Mouse (Mus musculus) adipocyte (in vitro differentiated cells): ENCODE measurements at regions not wholly inside any gene's neighbourhood (a gene's known extent, or its start where the extent isn't known, plus 50 kb on each side); places are given as distances from the start of the nearest gene placed in this dataset.
"Not testable (repeated sequence)": the region's sequence is repeated elsewhere in the genome, so short reads cannot be mapped to it uniquely, and the experiment has no call there.

Experiments used
- DNase-seq: peaks from one replicate; pipeline ENCODE4 v3.0.0-alpha.2; 2016; ENCODE audit warnings: low spot score

DNA sequence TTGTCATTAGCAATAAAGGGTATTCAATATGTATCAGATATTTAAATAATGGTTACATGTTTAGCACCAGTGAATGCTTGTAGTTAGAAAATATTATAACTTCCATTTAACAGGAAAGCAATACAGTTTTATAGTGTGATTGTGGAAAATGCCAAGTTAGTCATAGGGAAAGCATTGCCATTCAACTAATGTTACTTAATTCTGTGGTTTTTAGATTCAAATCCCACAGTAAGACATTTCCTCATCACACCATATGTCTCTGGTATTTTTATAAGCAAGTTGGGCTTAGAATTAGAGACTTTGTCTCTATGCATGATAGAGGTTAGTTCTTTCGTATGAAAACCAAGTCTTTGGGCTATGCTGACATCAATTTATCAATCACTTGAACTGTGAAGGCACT, 133.0 kb downstream of the Prr30 start:
- DNase-seq = no peak

DNA sequence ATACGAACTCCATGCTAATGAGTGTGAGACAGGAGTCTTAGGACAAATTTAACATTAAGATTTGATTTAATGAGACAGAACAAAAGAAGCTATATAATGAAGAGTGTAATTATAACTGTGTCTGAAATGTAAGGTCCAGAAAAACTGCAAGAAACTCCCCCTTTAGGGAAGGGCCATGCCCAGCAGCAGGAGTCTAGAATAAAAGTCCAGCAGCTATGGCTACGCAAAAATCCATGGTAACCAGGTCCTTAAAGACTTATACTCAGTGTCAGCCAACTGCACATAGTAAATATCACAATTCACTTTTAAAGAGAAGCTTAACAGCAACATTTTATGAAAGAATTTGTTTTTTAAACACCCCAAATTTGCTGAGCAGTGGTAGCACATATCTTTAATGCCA, 143.3 kb downstream of the Prr30 start:
- no peak for DNase-seq

- DNase-seq = peak; percentile 27
Observed at GRCm38 (mm10) chr14:101055915-101056314, 144.2 kb downstream of the Prr30 start.

- DNase-seq = no peak
Observed at GRCm38 (mm10) chr14:101054786-101055185, 145.3 kb downstream of the Prr30 start.

- no peak for DNase-seq
Observed at GRCm38 (mm10) chr14:101052760-101053159, 147.4 kb downstream of the Prr30 start.

DNA sequence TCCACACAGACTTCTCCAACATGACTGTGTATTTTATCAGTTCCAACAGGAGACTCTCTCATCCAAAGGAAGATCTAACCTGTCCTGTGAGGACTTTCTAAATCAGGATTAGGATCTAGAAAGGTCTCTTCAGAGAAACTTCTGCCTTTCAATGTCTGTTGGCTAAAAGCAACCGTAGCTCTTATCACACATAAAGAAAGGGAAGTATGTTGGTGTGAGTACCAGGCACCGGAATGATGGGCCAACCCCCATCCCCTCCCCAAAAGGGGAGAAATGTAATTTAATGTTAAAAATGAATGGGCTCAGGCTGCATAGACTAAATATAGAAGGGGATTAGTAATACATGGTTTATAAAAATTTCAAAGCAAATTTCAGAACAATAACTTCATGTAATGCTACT, 149.9 kb downstream of the Prr30 start:
- no peak for DNase-seq

DNA sequence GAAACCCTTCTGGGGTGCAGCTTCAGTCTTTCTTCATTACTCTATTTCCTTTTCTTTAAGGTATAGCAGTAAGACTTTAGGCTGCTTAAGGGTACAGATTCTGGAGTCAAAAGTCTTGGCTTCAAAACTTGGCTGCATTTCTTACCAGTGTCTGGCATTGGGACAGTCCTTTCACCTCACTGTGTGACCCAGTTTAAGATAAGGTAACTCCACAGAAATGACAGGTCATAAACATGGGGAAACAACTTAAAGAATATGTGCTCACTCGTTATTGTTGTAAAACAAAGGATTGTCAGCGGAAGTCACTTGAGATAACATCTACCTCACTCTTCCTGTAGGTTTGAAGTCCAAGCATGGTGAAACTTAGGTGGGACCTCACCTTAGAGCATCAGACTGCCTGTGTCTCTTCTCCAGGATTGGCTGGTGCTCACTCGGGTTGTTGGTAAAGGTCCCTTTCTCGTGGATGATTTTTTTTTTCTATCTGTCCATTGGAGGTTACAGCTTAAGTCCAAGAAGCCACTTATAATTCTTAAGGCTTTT, 150.4 kb downstream of the Prr30 start:
- DNase-seq = no peak

DNA sequence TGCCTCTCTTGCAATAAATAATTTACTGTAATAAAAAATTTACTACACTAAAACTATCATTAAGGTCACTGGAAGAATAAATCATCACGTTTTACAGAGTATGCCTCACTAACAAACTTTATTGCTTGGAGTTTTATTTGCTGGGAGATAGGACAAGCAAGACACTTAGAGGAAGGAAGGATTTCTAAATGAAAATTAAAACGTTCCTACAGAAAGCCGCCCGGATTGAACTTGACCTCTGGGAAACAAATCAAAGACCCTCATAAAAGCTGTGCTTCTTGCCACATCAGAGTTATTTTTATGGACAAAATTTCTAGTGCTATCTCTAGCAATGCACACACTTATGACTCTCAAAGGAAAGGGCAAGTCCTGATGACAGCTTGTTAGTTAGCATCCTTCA, 156.6 kb downstream of the Prr30 start:
- no peak for DNase-seq

GRCm38 (mm10) chr14:101001070-101001469, 199.1 kb downstream of the Prr30 start:
- no peak for DNase-seq

GRCm38 (mm10) chr14:100980754-100981153, 219.4 kb downstream of the Prr30 start:
- DNase-seq = no peak

DNA sequence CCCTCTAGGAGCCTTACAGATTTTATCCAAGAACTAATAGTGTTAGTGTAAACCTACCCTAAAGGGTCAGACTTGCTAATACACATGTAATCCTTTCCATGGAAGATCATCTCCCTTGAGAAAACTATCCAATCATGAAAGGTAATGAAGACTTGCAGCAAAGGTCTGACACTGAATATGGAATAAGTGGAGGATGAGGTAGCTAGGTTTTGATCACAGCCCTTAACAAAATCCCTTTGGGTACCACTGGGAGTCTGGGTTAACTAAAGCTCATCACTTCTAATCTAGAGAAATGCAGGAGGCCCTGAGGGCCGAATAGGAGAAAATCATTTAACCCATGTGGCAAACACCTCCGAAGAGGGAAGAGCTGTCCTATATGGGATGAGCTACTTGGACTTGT, 221.6 kb downstream of the Prr30 start:
- DNase-seq = no peak

DNA sequence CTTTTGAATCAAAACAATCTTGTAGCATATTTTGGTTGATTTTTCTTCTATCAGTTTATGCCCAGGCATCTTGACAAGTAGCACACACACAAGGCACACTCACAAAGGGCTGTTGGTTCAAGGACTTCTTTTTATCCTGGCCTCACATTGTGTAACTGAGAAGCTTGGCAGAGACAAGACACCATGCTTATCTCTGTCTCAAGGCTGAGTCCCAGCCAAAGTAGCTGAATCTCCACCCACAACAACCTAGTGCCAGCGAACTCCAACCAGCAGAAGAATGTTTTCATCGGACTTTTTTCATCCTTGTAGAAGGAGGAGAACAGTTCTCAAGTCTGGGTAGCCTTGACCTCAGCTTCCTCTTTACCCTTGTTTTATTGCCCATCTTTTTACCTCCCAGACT, 229.2 kb downstream of the Prr30 start:
- peak; percentile 28 for DNase-seq

GRCm38 (mm10) chr14:100960198-100960597, 239.9 kb downstream of the Prr30 start:
- DNase-seq = no peak

- DNase-seq = no peak
Observed at GRCm38 (mm10) chr14:100955806-100956436, 244.2 kb downstream of the Prr30 start.

- DNase-seq = no peak
Observed at GRCm38 (mm10) chr14:100950681-100951119, 249.4 kb downstream of the Prr30 start.

DNA sequence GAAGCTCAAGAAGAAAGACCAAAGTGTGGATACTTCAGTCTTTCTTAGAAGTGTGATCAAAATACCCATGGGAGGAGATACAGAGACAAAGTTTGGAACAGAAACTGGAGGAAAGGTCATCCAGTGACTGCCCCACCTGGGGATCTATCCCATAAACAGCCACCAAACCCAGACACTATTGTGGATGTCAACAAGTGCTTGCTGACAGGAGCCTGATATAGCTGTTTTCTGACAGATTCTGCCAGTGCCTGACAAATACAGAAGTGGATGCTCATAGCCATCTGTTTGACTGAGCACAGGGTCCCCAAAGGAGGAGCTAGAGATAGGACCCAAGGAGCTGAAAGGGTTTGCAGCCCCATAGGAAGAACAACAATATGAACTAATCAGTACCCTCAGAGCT, 252.5 kb downstream of the Prr30 start:
- DNase-seq = not testable (repeated sequence)

GRCm38 (mm10) chr14:100937358-100937887, 262.7 kb downstream of the Prr30 start:
- DNase-seq = no peak

- DNase-seq = no peak
Observed at GRCm38 (mm10) chr14:100934554-100934953, 265.6 kb downstream of the Prr30 start.

- no peak for DNase-seq
Observed at GRCm38 (mm10) chr14:100924880-100925279, 275.2 kb downstream of the Prr30 start.

DNA sequence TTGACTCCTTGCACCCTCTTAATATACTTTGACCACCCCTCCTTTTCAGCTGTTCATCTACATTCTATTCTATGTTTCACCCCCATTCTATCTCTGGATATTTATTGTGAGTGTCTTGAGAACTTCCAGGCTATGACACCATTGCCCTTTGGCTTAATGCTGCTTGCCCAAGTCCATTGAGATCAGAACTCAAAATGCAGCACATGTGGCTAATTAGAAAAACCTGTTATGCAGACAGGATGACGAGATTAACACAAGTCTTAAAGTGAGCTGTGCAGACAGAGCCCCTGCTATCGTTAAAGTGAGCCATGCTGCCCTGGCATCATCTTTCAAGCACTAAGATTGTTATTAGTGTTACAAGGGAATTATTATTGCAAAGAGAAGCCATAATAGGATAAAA, 299.9 kb downstream of the Prr30 start:
- peak; percentile 3 for DNase-seq

DNA sequence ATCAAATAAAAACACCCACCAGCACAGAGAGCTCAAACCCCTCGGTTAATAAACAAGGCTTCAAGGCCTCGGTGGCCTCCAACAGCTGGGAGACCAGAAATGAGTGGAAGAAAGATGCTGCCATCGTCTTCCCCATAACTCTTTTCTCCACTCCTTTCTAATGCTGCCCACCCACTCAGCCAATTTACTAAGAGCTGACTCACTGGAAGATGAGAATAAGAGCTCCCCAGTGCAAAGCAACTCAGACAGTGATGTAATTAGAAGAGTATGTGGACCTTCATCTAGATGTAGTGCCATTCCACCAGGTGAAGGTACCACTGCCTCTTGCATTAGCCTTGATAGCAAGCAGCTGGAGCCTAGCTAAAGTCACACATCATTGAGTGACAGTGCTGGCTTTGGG, 301.1 kb downstream of the Prr30 start:
- no peak for DNase-seq

GRCm38 (mm10) chr14:100889163-100890157, 310.7 kb downstream of the Prr30 start:
- no peak for DNase-seq

DNA sequence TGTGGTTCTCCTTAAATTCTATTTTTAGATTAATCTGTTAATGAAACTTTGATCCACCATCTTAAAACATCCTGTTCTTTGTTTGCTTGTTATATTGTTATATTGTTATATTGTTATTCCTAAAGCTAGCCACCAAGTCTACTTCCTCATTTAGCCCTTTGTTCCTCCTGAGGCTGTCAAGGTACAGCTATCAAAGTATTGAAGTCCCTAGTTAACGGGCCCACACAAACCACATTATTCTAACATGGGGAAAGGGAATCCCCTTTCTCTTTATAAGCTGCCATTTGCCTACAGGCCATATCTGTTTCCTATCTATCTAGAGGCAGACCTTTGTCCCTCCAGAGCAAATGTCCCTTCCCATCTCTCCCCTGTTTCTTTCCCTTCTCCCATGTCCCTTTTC, 317.0 kb downstream of the Prr30 start:
- no peak for DNase-seq
